Mouse (Mus musculus) gastrocnemius, postnatal 14 days (tissue): ENCODE measurements around the gene Fbxo28. TPM values are rescaled to one million over a fixed set of nuclear protein-coding genes. Genes with fewer than 3 reads are reported as not detected.

Experiments used
- DNase-seq: peaks from one replicate; pipeline ENCODE4 v3.0.0; 2021; ENCODE audit warnings: mixed read lengths
- intact Hi-C: fragments of 180-260 bp; cut with DNase I; formaldehyde crosslinking; loops from one replicate; pipeline ENCODE4 v1.15.1; 2025; ENCODE audit warnings: low total_unique reads
- long read RNA-seq, 2 experiments: library from polyadenylated mRNA; stranded (forward); transcript quantifications; one replicate each; pipeline ENCODE4 v2.0.0; 2021
- total RNA-seq, 2 experiments: library from RNA; stranded (reverse); gene quantifications; 2 replicates each; pipeline ENCODE4 v1.2.3; 2021

Fbxo28 gene
- 10 to 100 TPM; 19.2 to 19.4 TPM for total RNA-seq
- long read RNA-seq, experiment 1, full-length matches to known transcripts, result 5 of 8 reads
- long read RNA-seq, experiment 1, partial matches to known transcripts, result 0 of 8 reads
- long read RNA-seq, experiment 1, other reads (novel, unspliced or antisense), result 3 of 8 reads
- long read RNA-seq, experiment 2, full-length matches to known transcripts, result 10 of 12 reads
- long read RNA-seq, experiment 2, partial matches to known transcripts, result 1 of 12 reads
- long read RNA-seq, experiment 2, other reads (novel, unspliced or antisense), result 1 of 12 reads

DNA sequence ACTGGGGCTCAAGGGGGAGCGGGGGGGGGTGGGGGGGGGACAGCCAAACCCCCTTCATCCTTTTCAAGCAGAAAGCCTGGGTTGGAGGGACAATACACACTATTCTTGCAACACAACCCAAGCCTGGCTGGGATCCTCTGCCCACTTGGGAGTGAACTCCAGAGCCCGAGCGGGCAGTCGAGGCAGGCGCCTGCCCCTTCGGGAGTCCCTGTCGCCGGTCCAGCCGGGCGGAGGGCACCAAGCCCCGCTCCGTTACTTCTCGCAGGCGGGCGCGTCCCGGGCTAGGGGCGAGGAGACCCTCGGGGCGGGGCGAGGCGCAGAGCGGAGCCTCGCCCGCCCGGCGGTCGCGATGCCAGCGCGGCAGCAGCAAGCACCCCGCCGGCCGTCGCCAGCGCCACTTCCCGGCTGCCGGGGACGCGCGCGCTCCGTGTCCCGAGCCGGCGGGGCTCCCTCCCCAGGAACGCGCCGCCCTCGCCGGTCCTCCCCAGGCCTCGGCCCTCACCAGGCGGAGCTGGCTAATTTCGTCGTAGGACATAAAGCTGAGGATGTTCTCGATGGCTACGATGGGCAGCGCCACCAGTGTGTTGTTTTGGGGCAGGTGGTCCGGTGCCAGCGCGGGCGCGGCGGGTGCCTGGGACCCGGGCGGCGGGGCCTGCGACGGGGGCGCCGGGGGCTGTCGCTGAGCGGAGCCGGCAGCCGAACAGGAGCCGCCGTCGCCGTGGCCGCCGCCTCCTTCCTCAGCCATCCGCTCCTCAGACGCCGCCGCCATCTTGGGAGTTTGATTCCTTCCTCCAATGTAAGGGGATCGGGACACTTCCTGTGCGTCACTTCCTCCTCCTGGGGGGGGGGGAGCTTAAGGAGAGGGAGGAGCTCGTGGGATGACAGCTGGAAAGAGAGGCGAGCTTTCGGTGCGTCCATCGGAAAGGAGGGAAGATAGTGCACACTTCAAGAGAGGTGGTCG is at the start of gene Fbxo28:
Gene Fbxo28, minus strand, starts transcription at position 809 of the 961 bp plus-strand sequence.
- intact Hi-C loops, result no loop called here
- peak; percentile 90 for DNase-seq

DNA sequence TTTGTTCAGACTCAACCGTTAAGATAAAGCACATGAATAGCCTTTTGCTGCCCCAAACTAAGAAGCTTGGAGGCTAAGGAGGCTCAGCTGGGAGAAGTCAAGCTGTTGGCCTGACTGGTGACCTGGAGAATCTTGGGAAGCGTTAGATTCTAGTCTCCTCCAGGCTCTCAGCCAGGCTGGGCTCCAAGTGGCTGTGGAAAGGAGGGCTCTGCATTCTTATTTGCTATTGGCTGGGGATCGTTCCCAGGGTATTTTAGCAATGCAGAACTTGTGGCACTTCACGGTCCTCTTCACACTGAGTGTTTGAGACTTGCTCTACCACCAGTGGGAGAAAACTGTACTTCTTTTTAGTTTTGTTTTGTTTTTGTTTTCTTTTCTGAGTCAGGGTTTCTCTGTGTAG is 47.3 kb upstream of the Fbxo28 start:
- intact Hi-C loops, result no loop called here
- DNase-seq, result no peak

DNA sequence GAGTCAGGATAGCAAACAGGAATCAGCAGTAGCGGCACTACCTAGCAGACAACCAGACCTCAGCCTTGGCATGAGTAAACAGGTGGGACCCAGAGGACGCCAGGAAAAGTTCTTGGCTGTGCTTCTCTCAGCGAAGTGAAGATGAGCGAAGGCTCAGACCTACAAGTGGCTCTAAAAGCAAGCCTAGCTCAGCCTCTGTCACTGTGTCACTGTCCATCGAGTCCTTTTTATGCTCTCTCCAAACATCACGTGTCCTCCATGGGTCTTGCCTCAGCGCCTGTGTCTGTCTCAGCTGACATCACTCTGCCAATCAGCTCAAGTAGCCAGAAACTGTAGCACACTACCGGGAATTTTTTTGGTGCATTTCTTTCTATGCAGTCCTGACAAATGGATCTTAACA is 45.0 kb upstream of the Fbxo28 start:
- intact Hi-C loops, result no loop called here
- DNase-seq, result no peak

DNA sequence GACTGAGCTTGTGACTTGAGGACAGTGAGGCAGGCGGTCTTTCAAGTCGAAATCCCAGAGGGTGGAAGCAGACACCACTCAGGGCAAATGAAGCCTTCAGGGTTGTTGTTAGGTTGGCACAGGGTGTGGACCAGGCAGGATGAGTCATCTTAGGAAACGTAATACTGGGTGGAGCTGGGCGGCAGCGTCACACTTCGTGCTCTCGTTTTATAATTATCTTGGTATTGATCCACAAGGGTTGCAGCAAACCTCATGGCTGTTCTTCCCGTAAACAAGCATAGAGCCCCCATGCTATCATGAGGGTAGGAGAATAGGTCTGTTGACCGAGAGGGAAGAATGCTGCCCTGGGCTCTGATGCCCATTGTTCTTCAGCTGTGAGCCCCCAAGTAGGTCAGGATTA is 41.7 kb upstream of the Fbxo28 start:
- DNase-seq, result peak; percentile 23
- intact Hi-C loops, result no loop called here

DNA sequence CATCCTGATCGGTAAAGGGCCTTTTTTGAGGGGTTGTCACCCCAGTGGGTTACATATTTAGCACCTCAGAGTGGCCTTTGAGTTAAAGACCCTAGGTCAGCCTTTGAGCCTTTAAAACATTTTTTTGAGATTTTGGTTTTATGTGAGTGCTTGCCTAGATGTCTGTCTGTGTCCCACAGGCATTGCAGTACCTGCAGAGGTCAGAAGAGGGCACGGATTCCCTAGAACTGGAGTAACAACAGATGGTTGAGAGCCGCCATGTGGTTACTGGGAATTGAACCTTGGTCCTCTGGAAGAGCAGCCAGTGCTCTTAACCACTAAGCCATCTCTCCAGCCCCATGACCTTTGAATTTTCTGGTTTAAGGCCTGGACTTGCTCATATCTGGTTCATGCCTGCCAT is 39.9 kb upstream of the Fbxo28 start:
- no peak for DNase-seq
- intact Hi-C loops, result no loop called here

DNA sequence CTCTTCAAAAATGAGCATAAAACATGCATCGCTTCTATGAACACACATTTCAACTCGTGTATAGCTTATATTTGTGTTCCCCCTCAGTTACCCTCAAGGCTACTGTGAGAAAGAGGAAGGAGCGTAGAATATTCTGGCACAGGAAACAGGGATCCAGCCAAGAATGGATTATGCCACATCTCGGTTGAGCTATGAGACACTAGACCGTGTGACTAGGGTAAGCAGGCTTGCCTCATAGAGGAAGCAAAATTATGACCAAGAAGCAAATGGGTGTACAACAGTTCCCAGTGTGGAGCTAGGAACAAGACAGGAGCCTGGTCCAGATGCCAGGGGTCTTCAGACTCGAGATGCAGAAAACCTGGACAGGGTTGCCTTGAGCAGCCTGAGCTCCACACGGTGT is 39.3 kb upstream of the Fbxo28 start:
- intact Hi-C loops, result no loop called here
- no peak for DNase-seq

DNA sequence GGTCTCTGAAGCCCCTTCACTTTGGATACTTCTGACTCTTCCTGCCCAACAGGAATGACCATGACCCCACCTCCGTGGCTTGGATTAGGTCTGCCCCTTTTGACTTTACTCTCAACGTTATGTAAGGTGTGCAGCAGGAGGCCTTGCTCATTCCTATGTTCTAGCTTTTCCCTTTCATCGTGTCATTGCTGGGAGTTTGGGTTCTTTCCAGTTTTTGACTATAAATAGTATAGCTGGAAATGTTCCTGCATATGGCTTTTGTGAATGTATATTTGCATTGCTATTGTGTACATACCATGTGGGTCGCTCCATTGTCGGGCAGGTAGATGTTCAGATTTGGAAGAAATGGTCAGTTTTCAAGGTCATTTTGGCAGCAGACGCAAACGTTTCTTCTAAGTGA is 37.4 kb upstream of the Fbxo28 start:
- no peak for DNase-seq
- intact Hi-C loops, result loop anchor here (10.0 kb wide), 2 partner anchors 96 to 166 kb away; no protein-coding TSS in a partner anchor

DNA sequence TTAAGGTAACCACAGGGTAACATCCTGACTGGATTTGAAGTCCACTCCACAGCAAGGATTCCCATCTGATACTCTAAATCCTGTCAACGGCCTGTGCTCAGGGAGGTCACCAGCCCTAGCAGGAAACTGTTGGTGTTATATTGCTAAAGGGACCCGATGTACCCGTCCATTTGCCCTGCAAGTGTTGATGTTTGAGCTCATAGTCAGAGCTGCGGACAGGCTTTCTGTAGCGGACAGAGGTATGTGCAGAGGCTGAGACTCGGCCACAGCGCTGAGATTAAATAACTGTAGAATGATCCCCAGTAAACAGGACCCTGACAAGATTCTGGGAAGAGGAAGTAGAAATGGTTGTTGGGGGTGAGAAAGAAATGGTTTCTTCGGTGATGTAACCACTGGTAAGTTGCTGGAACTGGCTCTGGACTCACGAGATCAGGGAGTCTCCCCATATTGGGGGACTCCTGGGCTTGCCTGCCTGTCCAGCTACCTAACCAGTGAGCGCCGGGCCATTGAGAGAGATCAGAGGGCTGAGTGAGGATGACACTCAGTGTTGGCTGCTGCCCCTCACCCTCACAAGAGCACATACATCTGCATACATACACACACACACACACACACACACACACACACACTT is 36.9 kb upstream of the Fbxo28 start:
- intact Hi-C loops, result loop anchor here (10.0 kb wide), 2 partner anchors 96 to 166 kb away; no protein-coding TSS in a partner anchor
- DNase-seq, result no peak

DNA sequence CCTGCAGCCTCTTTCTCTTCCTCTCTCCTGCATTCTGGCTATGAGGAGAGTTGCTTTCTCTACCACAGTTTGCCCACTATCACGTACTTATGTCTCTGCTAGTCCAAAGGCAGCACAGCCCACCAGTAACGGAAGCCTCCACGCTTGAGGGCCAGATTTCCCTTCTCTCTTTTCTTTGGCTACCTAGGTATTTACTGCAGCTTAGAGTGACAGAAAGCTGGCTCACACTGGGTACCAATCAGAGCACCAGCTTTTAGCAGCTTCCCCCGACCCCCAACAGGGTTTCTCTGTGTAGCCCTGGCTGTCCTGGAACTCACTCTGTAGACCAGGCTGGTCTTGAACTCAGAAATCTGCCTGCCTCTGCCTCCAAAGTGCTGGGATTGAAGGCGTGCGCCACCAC is 36.1 kb upstream of the Fbxo28 start:
- intact Hi-C loops, result loop anchor here (10.0 kb wide), 2 partner anchors 97 to 167 kb away; no protein-coding TSS in a partner anchor
- DNase-seq, result no peak

DNA sequence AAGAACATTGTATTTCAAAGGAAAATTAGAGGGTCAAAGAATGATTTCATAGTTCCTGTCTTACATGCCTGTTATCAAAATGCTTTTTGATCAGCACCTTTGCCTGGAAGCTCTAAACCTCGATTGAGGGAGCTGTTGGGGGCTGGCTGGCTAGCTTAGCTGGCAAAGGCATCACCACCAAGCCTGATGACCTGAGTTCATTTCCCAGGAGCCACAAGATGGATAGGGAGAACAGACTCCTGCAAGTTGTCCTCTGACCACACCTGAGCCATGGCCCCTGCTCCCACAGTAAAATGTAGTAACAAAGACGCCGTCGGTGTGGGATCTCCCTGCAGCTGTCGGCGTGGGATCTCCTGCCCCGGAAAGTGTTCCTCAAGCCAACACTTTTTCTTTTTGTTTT is 35.4 kb upstream of the Fbxo28 start:
- intact Hi-C loops, result loop anchor here (10.0 kb wide), 2 partner anchors 98 to 168 kb away; no protein-coding TSS in a partner anchor

DNA sequence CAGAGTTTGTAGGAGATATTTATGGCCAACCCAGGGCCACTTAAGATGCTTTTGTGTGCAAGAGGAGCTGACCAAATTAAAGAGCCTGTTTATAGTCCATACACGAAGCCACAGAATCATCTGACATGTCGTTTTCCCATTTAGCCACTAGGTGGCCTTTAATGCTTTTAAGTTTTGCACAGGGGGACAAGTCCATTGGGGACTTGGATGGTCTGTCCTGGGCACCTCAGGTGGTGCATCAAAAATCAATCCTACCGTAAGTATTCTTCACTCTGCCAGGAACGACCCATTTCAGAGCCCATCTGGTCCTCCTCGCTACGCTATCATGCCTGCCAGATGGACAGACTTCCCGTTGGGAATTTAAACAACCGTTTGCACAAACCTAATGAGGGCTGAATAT is 34.8 kb upstream of the Fbxo28 start:
- no peak for DNase-seq

More for the DNA sequence above, 35.4 kb upstream of the Fbxo28 start:
- no peak for DNase-seq

DNA sequence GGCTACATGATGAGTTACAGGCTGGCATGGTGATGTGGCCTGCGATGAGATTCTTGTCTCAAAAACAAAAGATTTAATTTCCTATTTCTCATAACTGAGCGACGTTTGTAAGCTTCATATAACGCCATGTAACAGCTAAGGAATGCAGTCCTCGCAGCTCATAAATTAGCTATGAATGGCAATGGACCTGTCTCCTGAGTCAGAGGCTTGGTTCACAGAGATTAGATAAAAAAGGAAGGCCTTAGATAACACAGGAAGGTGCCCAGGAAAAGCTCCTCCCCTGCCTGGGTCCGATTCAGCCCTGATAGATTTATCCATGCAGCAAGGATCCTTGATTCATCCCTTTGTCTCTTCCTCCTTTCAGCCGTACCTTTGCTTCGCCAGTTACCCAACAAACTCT is 30.5 kb upstream of the Fbxo28 start:
- intact Hi-C loops, result loop anchor here (10.0 kb wide), 2 partner anchors 103 to 173 kb away; no protein-coding TSS in a partner anchor
- no peak for DNase-seq

More for the DNA sequence above, 34.8 kb upstream of the Fbxo28 start:
- intact Hi-C loops, result loop anchor here (10.0 kb wide), 2 partner anchors 99 to 169 kb away; no protein-coding TSS in a partner anchor

DNA sequence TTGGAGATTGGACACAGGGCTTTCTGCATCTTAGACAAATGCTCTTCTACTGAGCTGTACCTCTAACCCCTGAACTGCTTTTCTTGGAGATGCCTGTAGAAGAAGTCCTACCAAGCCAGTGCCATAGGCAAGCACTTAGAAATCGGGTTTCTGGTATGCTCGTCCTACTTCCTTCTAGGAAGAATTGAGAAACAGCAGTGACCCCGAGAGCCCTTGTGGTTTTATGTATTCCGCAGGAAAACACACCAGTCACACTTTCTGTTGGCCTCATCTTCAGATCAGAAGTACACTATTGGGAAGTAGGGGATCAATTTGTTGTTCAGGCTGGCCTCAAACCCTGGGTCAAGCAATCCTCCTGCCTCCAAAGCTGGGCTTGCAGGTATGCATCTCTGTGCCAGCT is 28.0 kb upstream of the Fbxo28 start:
- DNase-seq, result no peak
- intact Hi-C loops, result no loop called here

DNA sequence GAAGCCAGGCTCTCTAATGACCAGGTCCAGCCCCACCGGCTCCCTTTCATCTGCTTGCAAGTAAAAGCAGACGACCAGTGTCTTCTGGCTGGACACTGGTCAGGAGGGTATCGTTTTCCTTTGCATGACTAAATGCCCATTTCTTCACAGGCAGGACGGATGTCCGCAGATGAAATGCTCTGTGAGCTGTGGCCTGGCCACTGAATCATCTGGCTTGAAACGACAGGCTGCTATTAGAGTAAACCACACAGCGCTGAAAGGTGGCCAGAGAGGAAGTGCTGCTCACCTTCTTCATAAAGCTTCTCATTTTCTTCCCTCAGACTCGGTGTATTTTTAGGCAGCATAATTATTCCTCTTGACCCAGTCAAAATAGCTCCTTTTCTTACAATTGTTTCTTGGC is 27.4 kb upstream of the Fbxo28 start:
- intact Hi-C loops, result no loop called here

DNA sequence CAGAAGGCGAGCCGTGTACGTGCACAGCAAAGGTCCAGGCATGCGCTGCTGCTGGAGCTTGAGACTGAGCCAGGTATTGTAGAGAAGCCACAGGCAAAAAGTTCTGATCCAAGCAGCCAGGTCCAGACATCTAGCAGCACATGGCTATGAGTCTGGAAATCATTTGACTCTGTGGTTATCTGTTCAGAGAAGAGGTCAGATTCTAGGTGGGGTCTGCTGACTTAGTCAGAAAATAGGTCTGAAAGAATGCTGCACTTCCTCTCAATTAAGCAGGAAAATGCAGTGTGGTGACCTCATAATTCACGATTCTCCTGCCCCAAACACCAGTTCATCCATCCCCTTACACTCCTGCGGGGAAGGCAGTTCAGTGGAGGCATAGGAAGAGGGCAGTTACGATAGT is 26.9 kb upstream of the Fbxo28 start:
- intact Hi-C loops, result no loop called here
- no peak for DNase-seq

More for the DNA sequence above, 27.4 kb upstream of the Fbxo28 start:
- no peak for DNase-seq

DNA sequence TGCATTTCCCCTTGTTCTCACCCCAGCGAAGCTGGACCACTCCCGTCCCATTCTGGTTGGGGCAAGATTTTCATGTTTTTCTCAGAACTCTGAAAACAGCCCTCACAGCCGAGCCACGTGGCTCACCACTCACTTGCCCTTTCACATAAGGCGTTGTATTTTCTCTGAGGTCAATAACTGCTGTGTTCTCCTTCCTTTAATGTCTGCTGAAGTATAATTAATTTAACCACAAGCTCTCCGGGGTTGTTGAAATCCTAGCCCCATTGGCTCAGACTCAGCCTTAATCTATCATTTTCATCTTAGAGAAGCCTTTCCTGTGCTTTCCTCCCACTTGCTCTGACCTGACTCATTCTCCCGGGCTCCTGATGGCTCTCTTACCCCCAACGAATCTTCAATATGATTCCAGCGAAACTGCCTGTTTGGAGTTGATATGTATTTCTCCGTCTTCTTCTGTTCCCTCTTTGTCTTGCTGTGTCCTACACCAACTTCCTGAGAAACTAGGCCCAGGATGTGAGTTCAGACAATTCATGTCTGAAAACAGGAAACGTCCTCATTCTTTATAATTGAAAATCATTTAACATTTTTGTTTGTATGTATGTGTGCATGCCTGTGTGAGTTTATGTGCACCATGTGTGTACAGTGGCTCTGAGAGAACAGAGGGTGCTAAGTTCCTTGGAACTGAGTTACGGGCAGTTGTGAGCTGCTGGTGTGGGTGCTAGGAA is 22.4 kb upstream of the Fbxo28 start:
- intact Hi-C loops, result no loop called here
- no peak for DNase-seq

DNA sequence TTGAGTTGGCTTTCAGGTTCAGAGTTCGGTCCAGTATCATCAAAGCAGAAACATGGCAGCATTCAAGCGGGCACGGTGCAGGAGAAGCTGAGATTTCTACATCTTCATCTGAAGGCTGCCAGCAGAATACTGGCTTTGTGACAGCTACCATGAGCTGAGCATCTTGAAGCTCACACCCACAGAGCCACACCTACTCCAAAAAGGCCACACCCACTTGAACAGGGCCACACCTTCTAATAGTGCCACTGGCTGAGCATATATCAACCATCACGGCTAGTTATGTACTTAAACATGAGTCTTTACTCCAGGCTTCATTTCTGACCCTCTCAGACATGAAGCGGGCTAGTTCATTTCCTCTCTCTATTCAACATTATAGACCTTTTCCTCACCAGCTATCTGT is 21.3 kb upstream of the Fbxo28 start:
- intact Hi-C loops, result no loop called here

DNA sequence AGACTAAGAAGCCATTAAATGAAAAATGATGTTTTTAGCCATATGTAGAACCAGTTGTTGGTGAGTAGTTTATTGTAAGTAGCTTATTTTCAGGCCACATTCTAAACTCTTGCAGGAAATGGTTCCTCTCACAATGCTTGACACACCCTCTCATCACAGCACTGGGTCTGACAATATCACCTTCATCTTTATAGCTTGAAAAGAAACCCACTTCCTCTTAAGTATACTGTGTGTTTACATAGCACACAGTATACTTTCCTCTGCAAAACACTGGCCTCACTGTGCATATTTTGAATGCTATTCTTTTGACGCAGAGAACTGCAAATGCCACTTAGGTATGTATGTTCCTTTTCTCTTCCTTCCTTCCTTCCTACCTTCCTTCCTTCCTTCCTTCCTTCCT is 16.7 kb upstream of the Fbxo28 start:
- intact Hi-C loops, result no loop called here

More for the DNA sequence above, 21.3 kb upstream of the Fbxo28 start:
- DNase-seq, result no peak

DNA sequence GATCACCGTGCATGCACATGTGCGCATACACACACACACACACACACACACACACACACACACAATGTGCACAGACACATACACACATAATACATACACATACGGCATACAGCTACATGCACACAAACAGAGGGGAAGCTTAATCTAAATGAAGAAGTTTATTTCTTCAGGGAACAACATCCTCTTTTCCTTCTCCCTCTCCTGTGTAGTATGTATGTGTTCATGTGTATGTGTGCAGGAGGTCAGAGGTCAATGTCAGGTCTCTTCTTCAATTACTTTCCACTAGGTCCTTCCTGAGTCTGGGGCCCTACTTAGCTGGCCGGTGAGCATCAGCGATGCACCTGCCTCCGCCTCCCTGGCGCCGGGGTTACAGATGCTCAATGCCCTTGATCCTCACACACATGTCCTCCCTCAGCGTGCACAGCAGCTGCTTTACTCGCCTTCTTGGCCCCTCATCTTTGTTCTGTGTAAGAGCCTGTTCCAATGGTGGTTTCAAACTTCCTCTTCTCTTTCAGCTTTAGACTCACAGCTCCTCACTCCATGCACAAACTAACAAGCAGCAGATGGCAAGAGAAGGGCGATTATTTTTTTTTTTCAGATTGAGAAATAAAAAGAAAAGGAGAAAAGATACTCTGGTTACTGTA is 13.2 kb upstream of the Fbxo28 start:
- DNase-seq, result no peak
- intact Hi-C loops, result no loop called here

More for the DNA sequence above, 16.7 kb upstream of the Fbxo28 start:
- DNase-seq, result no peak
